Mouse (Mus musculus): ENCODE results near the gene Nxpe4.
"Not testable (repeated sequence)": the region's sequence is repeated elsewhere in the genome, so short reads cannot be mapped to it uniquely, and the experiment has no call there.

Gene Nxpe4

GRCm38 (mm10) chr9:48417366-48417765, 255.5 kb downstream of the Nxpe4 start:
- DNase-seq: not testable (repeated sequence)

- no peak for DNase-seq
These were observed 256.2 kb downstream of the Nxpe4 start for GRCm38 (mm10) chr9:48417994-48418393.

DNA sequence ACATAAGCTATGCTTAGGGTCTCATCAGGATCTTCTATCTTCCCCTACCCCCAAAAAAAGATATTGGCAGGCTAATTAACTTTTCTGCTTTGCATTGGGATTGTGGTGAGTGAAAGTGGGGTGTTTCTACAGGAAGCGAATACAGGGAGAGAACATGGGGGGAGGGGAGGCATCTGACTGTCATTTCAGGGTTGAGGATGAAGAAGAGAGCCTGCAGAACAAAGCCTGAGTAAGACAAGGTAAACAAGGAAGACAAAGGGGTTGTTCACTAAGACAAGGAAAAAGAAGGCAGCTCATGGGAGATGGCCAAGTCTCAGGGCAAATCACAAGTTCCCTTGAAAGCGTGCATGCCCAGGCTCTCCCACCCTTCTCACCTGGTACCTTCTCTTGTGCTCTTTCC, 256.6 kb downstream of the Nxpe4 start:
- no peak for DNase-seq

DNA sequence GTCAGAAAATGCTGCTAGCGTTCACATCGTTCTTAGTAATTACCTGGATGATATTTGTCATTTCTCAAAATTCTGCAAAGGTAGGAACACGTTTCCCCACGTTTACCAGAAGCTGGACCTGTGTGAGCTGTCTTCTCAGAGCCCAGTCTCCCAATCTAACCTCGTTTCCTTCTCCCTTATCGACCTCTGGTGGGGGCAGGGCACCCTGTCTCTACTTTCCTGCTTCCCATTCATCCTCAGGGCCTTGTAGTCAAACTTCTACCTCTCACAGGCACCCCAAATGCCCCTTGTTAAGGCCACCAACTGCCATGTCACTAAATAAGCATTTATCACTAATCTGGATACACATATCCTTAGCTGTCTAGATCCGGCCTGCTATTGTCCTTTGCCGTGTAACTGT, 257.0 kb downstream of the Nxpe4 start:
- no peak for DNase-seq

GRCm38 (mm10) chr9:48420437-48420836, 258.6 kb downstream of the Nxpe4 start:
- DNase-seq: no peak

DNA sequence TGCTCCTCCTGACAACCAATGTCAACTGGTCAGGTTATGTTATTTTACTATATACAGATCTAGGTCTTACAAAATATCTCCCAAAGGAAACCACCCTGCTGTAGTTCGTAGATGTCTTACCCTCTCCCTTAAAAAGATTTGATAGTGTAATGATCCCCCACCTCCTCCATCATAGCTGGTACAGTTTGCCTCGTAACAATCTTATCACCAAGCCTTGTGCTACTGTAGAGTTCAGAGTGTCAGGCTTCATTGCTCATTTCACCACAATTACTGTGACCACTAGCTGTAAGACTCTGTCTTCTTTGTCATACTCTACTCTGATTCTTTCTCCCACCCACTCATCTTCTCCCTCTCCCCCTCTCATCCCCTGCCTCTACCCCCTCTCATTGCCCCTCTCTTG, 259.2 kb downstream of the Nxpe4 start:
- DNase-seq: no peak

DNA sequence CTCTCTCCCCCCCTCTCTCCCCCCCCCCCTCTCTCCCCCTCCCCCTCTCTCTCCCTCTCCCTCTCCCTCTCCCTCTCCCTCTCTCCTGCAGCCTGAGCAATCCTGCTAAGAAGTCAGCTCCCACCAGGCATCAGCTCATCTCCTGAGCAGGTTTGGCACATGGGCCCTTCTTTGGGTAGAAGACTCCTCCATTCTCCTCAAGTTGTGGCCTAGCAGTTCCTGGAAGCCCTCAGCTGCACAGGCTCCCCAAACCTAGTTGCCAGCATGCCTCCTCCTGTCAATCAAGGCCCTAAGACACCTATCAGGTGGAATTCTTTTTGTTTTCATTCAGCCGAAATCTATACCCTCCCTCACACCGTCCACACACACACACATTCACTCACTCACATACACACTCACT, 259.7 kb downstream of the Nxpe4 start:
- DNase-seq: no peak

GRCm38 (mm10) chr9:48422382-48422781, 260.6 kb downstream of the Nxpe4 start:
- DNase-seq: no peak

DNA sequence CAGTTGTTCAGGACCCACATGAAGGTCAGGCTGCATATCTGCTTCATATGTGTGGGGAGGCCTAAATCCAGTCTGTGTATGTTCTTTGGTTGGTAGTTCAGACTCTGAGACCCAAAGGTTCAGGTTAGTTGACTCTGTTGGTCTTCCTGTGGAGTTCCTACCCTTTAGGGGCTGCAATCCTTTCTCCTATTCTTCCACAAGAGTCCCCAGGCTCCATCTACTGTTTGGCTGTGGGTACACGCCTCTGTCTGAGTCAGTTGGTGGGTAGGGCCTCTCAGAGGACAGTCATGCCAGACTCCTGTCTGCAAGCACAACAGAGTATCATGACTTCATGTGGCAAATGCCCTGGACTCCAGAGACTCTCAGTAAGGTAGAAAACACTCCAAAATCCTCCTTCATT, 261.4 kb downstream of the Nxpe4 start:
- no peak for DNase-seq

- no peak for DNase-seq
These were observed 265.4 kb downstream of the Nxpe4 start for GRCm38 (mm10) chr9:48427176-48427575.

DNA sequence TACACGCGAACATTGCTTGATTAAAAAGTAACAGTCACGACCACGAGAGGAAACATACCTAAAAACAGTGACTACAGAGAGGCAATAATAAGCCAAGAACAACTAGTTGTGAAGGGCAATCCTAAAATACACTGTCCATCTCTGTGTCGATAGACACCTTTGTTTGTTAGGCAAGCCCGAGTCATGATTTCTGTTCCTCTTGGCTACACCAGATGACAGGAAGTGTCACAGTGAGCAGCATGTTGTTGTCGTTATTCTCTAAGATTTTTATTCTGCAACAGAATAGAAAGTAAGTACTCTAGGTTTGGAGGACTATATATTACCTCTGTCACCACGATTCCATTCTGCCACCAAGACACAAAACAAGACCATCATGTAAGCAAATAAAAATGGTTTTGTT, 270.6 kb downstream of the Nxpe4 start:
- no peak for DNase-seq

DNA sequence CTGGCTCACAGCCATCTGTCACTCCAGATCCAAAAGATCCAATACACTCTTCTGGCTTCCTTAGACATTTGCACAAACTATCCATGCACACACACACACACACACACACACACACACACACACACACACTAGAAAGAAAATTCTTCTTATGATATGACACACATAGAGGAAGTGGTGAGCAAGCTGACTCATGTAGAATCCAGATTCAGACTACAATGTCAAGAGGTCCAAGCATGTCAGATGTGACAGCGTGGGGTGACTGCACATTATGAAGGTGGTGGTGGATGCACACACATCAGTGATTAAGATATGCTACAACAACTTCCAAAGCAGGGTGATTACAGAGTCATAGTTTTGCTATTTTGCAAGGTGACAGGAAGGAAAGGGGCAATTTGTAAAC, 282.1 kb downstream of the Nxpe4 start:
- DNase-seq: no peak

DNA sequence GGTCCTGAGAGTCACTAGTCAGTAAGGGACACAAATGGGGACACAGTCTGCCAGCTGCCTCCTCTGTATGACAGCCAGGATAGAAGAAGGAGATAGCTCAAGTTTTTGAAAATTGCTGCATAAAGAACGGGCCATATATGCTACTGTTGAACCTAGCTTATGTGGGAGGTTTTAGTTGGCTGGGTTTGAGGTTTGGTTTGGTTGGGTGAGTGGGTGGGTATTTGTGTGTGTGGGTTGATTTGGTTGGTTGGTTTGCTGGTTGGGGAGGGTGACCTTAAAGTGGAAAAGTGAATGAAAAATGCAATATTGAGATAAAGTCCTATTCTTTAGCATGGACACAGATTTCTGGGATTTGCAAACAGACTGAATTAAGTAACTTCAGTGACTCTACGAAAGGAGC, 283.0 kb downstream of the Nxpe4 start:
- DNase-seq: no peak

DNA sequence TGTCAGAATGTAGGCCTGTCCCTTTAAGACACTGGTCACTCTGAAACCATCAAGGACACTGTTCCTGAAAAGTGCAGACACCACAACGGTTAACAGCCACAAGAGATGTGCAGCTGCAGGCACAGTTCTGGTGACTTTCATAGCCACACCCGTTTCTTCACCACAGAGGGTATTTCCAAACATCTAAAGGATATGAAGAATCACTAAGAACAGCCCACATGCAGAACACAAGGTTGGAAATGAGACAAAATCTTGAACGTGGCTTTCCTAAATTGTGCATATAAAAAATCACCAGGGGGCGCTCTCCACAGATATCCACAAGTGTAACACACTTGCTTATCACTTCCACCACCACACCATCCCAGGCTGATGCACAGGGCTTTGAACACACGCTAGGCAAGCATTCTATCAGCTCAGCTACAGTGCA, 286.0 kb downstream of the Nxpe4 start:
- DNase-seq: peak; percentile 20 to 38

All from kidney, postnatal 4 days (tissue).